Mouse (Mus musculus): Measurements from ENCODE around the gene Pex10.

Pex10 gene

DNA sequence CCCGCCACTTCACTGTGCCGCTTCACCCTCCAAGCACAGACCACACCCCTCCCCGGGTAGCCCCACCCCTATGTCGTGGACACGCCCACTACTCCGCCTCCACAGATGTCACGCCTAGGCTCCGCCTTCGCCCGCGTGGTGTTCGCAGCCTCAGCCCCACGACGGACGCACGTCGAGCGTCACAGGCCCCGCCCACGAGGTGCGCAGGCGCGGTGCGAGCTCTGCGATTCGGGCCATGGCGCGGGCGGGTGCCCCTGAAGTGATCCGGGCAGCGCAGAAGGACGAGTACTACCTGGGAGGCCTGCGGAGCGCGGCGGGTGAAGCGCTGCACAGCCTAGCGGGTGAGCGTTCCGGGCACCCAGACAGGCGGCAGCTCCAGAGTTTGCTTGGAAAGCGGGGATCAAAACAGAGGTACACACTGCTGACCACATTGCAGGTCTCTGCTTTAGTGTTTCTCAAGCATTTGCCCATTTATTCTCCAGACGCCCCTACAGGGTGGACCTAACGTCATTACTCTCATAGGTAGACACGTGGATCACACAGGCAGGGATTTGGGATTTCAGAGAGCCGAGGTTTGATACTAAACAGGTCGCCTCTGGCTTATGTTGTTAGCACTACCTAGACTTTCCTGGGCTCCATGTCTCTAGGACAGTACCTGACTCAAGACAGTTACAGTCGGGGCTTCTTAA, at the start of gene Pex10:
Gene Pex10, plus strand, starts transcription at position 183 of the 689 bp plus-strand sequence.
- peak; percentile 100 for DNase-seq (ENCODE audit: extremely low spot score)

DNA sequence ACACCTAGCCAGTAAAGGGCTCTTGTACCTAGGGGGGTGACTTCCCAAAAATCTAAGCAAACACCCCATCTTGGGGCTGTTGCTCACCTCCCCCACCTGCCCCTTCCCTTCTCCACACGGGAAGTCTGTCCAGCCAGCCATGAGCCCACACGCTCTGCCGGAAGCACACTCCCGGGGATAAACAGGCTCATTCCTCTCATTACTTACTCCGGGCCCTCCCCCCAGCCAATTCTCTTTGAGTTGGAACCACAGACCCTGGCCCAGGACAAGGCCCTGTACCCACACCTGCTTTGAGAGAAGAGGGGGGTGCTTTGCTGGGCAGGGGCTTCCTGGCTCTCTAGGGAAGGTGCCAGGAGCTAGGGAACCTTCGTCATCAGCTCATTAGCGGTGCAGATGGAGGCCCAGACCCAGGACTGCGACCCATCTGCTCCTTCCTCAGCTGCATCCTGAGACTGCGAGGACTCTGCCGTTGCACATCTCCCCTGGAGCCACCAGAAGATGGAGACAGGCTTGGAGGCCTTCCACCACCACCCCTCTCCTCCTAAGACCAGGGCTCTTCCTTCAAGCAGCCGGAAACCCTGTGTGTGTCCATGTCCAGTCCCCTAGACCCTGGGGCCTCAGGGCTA, 49.5 kb upstream of the Pex10 start:
- no peak for DNase-seq (ENCODE audit: extremely low spot score)

GRCm38 (mm10) chr4:155018066-155018465, 48.8 kb upstream of the Pex10 start:
- no peak for DNase-seq (ENCODE audit: extremely low spot score)

DNA sequence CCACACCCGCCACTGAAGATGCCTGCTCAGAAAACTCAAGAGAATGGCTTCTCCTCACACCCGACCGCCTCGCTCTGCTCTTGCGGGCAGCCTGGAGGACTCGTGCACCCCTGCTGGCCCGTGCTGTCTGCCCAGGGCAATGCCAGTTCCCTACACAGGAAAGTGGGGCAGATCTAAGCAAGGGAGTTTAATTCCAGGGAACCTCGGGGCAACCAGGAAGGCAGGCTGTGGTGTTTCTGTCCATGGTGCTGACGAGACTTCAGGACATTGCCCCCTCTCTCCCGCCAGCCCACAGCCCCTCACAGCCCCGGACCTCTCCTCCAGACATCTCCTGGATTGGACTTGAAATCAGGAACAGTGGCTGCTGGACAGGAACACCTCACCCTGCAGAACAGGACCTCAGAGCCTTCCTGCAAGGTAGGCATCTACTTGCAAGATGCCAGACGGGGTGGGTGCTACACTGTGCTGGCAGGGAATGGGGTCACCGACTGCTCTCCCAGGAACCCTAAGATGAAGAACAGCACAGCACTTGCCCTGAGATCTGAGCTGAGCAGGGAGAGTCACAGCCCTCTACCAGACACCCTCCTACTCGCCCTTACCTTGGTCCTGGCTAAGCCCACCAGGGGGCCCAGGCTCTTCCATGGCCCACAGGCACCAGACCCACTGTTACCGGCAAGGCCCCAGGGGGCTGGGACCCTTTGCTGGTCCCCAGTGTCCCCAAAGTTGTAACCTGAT, 48.0 kb upstream of the Pex10 start:
- DNase-seq (ENCODE audit: extremely low spot score) = peak; percentile 59

- DNase-seq (ENCODE audit: extremely low spot score) = peak; percentile 39
Observed at GRCm38 (mm10) chr4:155019336-155019847, 47.4 kb upstream of the Pex10 start.

DNA sequence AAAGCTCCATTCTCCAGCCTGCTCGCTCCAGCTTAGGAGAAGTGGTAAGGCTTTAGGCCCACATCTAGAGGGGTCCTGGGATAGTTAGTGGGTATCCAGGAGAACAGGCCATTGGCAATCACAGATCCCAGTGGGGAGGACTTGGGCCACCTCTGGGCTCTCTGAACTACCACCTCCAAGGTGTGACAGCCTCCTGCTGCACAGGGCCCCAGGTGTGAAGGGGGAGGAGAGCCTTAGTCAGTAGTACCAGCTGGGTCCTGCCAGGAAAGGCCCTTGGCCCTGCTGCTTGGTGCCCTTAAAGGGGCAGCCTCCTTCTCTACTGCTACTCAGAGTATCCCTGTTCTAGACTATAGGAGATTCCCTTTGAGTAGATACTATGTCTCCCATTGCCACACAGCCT, 46.7 kb upstream of the Pex10 start:
- DNase-seq (ENCODE audit: extremely low spot score) = no peak

GRCm38 (mm10) chr4:155020813-155021212, 46.0 kb upstream of the Pex10 start:
- no peak for DNase-seq (ENCODE audit: extremely low spot score)

DNA sequence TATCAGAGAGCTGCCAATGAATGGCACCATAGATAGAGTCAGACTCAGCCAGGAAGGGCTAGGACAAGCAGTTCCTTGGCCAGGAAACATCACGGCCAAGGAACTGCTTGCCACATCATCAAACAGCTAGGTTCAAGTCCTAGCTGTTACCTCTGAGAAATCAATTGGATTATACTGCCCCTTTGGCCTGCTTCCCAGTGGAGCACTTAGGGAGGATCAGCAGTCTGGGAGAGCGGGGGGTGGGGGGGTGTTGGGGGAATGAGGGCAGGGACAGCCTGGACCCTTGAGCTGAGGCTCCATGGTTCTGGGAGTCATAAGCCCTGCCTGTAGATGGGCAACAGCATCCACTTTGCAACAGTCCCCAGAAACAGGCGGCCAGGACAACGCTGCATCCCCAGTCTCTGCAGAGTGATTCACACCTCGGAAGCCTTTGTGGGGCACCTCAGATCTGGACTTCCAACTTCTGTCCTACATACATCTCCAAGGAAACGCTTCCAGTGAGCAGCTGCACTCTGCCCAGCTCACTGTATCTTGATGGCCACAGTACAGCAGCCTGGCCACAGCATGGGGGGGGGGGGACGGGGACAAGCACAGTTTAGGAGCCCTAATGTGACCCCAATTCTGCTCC, 44.5 kb upstream of the Pex10 start:
- DNase-seq (ENCODE audit: extremely low spot score) = no peak

GRCm38 (mm10) chr4:155024170-155025010, 42.4 kb upstream of the Pex10 start:
- no peak for DNase-seq (ENCODE audit: extremely low spot score)

GRCm38 (mm10) chr4:155033115-155033514, 33.7 kb upstream of the Pex10 start:
- DNase-seq (ENCODE audit: extremely low spot score) = no peak

- no peak for DNase-seq (ENCODE audit: extremely low spot score)
Observed at GRCm38 (mm10) chr4:155034202-155034601, 32.6 kb upstream of the Pex10 start.

GRCm38 (mm10) chr4:155034787-155035186, 32.0 kb upstream of the Pex10 start:
- DNase-seq (ENCODE audit: extremely low spot score) = no peak

DNA sequence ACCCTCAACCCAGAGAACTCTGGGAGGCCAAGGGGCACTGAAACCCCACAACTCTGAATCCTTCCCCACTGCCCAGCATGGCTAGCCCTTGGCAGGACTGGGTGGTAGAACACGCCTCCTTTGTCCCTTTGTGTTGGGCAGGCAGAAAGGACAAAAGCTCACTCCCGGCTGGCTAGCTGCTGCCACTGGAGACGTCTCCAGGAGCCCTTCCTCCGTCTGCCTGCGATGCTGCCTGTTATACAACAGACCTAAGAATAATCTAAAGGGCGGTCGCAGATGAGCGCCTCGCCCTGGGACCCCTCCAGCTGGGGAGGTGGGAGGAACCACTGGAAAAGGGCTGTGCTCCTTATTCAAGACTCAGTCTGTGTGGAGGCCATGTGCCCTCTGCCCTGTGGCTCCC, 26.6 kb upstream of the Pex10 start:
- DNase-seq (ENCODE audit: extremely low spot score) = no peak

DNA sequence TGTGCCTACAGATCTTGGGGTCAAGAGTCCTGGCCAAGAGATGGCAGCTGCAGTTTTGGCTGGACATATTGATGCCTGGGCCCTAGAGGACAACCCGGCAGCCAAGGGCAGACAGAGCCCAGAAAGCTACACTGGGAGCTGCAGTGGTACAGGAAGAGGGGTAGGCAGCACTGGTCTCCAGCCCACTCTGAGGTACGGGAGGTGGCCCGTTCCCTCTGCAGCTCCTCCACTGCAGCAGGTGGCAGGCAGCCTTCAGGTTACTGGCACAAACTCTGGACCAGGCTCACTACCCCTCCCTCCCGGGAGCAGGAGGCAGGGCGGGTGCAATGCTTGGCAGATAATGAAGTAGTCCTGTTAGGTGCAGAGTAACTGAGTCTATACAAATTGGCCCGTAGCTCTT, 26.1 kb upstream of the Pex10 start:
- DNase-seq (ENCODE audit: extremely low spot score) = no peak

DNA sequence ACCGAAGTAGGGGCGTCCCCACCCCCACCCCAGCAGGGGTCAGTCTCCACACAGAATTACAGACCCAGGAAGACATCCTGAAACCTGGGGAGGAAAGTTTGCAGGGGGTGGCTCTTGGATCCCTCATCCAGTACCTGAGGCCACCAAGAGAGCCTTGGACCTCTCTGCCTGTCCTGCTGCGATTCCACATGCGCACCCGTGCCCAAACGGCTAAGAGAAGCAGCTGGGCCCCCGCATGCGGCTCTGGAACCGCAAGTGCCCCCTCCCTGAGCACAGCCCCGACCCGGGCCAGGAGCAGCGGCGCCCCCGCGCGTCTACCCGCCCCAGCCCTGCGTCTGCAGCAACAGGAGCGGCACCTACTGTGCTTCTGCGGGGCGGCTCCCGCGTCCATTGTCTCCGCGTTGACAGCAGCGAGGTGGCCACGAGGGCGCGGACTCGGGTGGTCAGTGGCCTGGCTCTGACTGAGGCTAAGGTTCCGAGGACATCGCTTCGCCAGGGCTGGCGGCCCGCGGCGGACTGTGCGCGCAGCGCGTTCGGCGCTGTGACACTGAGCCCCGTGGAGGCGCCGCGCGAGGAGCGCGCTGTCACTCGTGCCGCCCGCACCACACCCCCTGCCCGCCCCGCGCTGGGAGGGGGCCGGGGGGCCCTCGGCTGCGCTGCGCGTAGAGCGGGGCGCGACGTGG, 24.1 kb upstream of the Pex10 start:
- no peak for DNase-seq (ENCODE audit: extremely low spot score)

DNA sequence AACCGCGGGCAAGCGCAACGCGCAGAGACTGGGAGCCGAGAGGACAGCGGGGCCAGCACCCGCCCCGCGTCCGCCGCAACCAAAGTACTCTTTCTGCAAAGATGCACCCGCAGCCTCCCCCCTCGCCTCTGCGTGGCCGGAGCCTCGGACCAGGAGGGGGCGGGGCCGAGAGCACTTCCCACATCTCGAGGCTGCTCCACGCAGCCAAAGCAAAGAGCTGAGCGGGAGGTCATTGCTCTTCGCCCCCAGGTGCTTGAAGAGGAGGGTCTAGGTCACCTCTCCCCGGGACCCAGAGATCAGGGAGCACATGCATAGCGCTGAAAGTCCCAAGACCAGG, 23.6 kb upstream of the Pex10 start:
- DNase-seq (ENCODE audit: extremely low spot score) = no peak

- no peak for DNase-seq (ENCODE audit: extremely low spot score)
Observed at GRCm38 (mm10) chr4:155046636-155047035, 20.2 kb upstream of the Pex10 start.

- no peak for DNase-seq (ENCODE audit: extremely low spot score)
Observed at GRCm38 (mm10) chr4:155050116-155050515, 16.7 kb upstream of the Pex10 start.

DNA sequence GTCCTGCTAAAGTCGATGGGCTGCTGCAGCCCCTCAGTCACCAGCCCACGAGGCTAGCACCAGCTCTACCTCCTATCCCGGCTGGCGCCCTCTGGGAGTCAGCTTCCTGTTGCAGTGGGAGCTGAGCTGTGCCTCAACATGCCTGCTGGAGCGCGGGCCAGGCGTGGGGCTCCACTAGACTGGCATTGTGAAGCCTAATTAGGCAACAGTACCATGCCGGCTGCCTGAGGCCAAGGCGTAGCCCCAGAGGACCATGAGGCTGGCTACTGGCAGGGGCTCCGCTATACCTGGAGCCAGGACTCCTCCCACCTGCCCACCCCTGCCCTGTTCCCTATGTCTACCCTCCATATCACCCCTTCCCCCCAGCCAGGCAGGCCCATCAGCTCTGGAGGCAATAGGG, 10.1 kb upstream of the Pex10 start, which contains the start of gene Plch2:
Gene Plch2, minus strand, starts transcription at position 61 of the 400 bp plus-strand sequence.
- DNase-seq (ENCODE audit: extremely low spot score) = no peak

DNA sequence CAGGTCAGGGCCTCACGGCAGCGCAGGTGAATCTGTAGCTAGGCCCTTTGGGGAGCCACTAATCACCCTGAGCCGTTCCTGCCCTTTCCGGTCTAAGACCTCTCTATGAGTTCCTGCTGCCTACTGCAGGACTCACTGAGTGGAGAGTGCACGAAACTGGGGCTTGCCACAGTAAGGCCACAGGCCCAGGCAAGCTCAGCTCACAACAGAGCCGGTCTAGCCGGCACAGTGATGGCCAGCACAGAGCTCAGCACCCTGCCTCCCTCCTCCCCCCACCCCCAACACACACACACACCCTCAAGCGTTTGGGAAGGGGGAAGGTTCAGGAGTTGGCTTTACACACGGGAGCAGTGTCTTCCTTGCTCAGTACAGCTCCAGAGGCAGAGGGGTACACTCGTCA, 8.5 kb upstream of the Pex10 start:
- DNase-seq (ENCODE audit: extremely low spot score) = no peak

- no peak for DNase-seq (ENCODE audit: extremely low spot score)
Observed at GRCm38 (mm10) chr4:155063895-155064294, 2.9 kb upstream of the Pex10 start.

Data from embryo, embryonic 9.5 days (tissue).